Mouse (Mus musculus) heart, embryonic 13.5 days (tissue): ENCODE results near the gene Ahsg. TPM values are rescaled to one million over a fixed set of nuclear protein-coding genes. Genes with fewer than 3 reads are reported as not detected.
"Not testable (repeated sequence)": the region's sequence is repeated elsewhere in the genome, so short reads cannot be mapped to it uniquely, and the experiment has no call there.

ENCODE experiments used
- ATAC-seq: fragments of 200-750 bp; cut with Nextera tagmentation; 2 replicates; pipeline ENCODE4 v1.8.0; 2017; ENCODE audit warnings: moderate TSS enrichment; ENCODE audit not compliant: insufficient number of reproducible peaks, low FRiP score, low TSS enrichment; ENCODE audit errors: extremely low read depth
- H3K27ac ChIP-seq: fragments of 300-500 bp; sonication (generic); replicated peaks from 2 replicates; pipeline ENCODE4 v1.5.1; 2015; ENCODE audit warnings: moderate library complexity, mild to moderate bottlenecking, inconsistent platforms
- H3K27me3 ChIP-seq: fragments of 300-500 bp; sonication (generic); replicated peaks from 2 replicates; pipeline ENCODE4 v1.6.1; 2015; ENCODE audit warnings: mild to moderate bottlenecking, inconsistent platforms
- H3K36me3 ChIP-seq: fragments of 300-500 bp; sonication (generic); 2 replicates; pipeline ENCODE4 v1.6.1; 2015; ENCODE audit warnings: mild to moderate bottlenecking, inconsistent platforms
- H3K4me1 ChIP-seq: fragments of 300-500 bp; sonication (generic); 2 replicates; pipeline ENCODE4 v1.6.1; 2015; ENCODE audit warnings: inconsistent platforms
- H3K4me2 ChIP-seq: fragments of 300-500 bp; sonication (generic); 2 replicates; pipeline ENCODE4 v1.6.1; 2015; ENCODE audit warnings: inconsistent platforms, mild to moderate bottlenecking, moderate library complexity
- H3K4me3 ChIP-seq: fragments of 300-500 bp; sonication (generic); 2 replicates; pipeline ENCODE4 v1.5.1; 2015; ENCODE audit warnings: moderate library complexity, mild to moderate bottlenecking, inconsistent platforms
- H3K9ac ChIP-seq: fragments of 300-500 bp; sonication (generic); 2 replicates; pipeline ENCODE4 v1.6.1; 2015; ENCODE audit warnings: inconsistent platforms, mild to moderate bottlenecking, moderate library complexity
- H3K9me3 ChIP-seq: fragments of 300-500 bp; sonication (generic); 2 replicates; pipeline ENCODE4 v1.6.1; 2016; ENCODE audit warnings: inconsistent platforms
- WGBS: fragments of 180-500 bp; shearing (Covaris S2); methylation state at CpG from one replicate; pipeline ENCODE4 v1.1.7; 2015; ENCODE audit warnings: mixed read lengths; 5-methylcytosine and 5-hydroxymethylcytosine counted together
- polyA plus RNA-seq: library from polyadenylated mRNA; unstranded; fragments of >200 nt; fragmentation: Nextera tagmentation; extraction: Ambion mirVana; gene quantifications from 2 replicates; pipeline ENCODE4 v1.2.1, GENCODE M21; 2015

Ahsg gene
- polyA plus RNA-seq, 1 experiment from 2014 or later: 4.3 TPM

GRCm38 (mm10) chr16:22918664-22919312 is 27.7 kb downstream of the Ahsg start:
- H3K9me3 ChIP-seq: no peaks in the 10 kb centered on the region
- no peak for ATAC-seq
- 74% methylated on average over 15 of the region's 15 CpGs for WGBS
- no peaks in the 10 kb centered on the region for H3K27me3 ChIP-seq
- H3K9ac ChIP-seq: no peak overlapping the region
- no peak overlapping the region for H3K4me2 ChIP-seq
- no peaks in the 10 kb centered on the region for H3K36me3 ChIP-seq
- H3K4me3 ChIP-seq: no peak overlapping the region
- no peak overlapping the region for H3K27ac ChIP-seq
- peaks cover 4% of the 10 kb centered on the region; the same call in 1 of the 2 replicates for H3K4me1 ChIP-seq

- H3K4me3 ChIP-seq: no peak overlapping the region
- no peak overlapping the region for H3K27ac ChIP-seq
- 48% methylated on average over 18 of the region's 18 CpGs for WGBS
- no peaks in the 10 kb centered on the region for H3K36me3 ChIP-seq
- H3K9me3 ChIP-seq: no peaks in the 10 kb centered on the region
- no peak overlapping the region for H3K9ac ChIP-seq
- H3K4me2 ChIP-seq: no peak overlapping the region
- ATAC-seq: no peak
- H3K27me3 ChIP-seq: no peaks in the 10 kb centered on the region
- peaks cover 4% of the 10 kb centered on the region; the same call in 1 of the 2 replicates for H3K4me1 ChIP-seq
Measured at GRCm38 (mm10) chr16:22919971-22920854, 29.1 kb downstream of the Ahsg start.

GRCm38 (mm10) chr16:22921761-22922160 is 30.7 kb downstream of the Ahsg start:
- no peak for ATAC-seq
- WGBS: 88% methylated on average over 5 of the region's 5 CpGs

GRCm38 (mm10) chr16:22922433-22922832 is 31.4 kb downstream of the Ahsg start:
- WGBS: 73% methylated on average over 4 of the region's 4 CpGs
- Histone ChIP-seq H3K4me1 (peaks cover 4% of the 10 kb centered on the region; the same call in 1 of the 2 replicates), H3K36me3 (no peaks in the 10 kb centered on the region), H3K27ac (no peak overlapping the region), H3K4me3 (no peak overlapping the region), H3K27me3 (no peaks in the 10 kb centered on the region), H3K9ac (no peak overlapping the region), H3K9me3 (no peaks in the 10 kb centered on the region), H3K4me2 (no peak overlapping the region)
- no peak for ATAC-seq

More at GRCm38 (mm10) chr16:22921761-22922160, 30.7 kb downstream of the Ahsg start:
- Histone ChIP-seq H3K4me2 (no peak overlapping the region), H3K4me3 (no peak overlapping the region), H3K9me3 (no peaks in the 10 kb centered on the region), H3K27ac (no peak overlapping the region), H3K36me3 (no peaks in the 10 kb centered on the region), H3K4me1 (peaks cover 4% of the 10 kb centered on the region; the same call in 1 of the 2 replicates), H3K27me3 (no peaks in the 10 kb centered on the region), H3K9ac (no peak overlapping the region)

- WGBS: 56% methylated on average over 6 of the region's 6 CpGs
- Histone ChIP-seq H3K36me3 (no peaks in the 10 kb centered on the region), H3K27ac (no peak overlapping the region), H3K9me3 (no peaks in the 10 kb centered on the region), H3K4me1 (no peaks in the 10 kb centered on the region), H3K4me3 (no peak overlapping the region), H3K9ac (no peak overlapping the region), H3K27me3 (no peaks in the 10 kb centered on the region), H3K4me2 (no peak overlapping the region)
- no peak; the same call in 1 of the 2 replicates for ATAC-seq
Measured at GRCm38 (mm10) chr16:22929575-22929974, 38.5 kb downstream of the Ahsg start.

GRCm38 (mm10) chr16:22931431-22932200 is 40.5 kb downstream of the Ahsg start:
- no peaks in the 10 kb centered on the region for H3K27me3 ChIP-seq
- 77% methylated on average over 11 of the region's 11 CpGs for WGBS
- H3K27ac ChIP-seq: no peak overlapping the region
- ATAC-seq: no peak
- no peaks in the 10 kb centered on the region for H3K4me1 ChIP-seq
- no peaks in the 10 kb centered on the region for H3K36me3 ChIP-seq
- no peak overlapping the region for H3K4me3 ChIP-seq
- H3K9ac ChIP-seq: no peak overlapping the region
- no peak overlapping the region for H3K4me2 ChIP-seq
- H3K9me3 ChIP-seq: no peaks in the 10 kb centered on the region

GRCm38 (mm10) chr16:22937631-22938030 is 46.6 kb downstream of the Ahsg start:
- Histone ChIP-seq H3K4me2 (no peak overlapping the region), H3K9me3 (peaks cover 4% of the 10 kb centered on the region; the same call in 1 of the 2 replicates), H3K27ac (no peak overlapping the region), H3K36me3 (no peaks in the 10 kb centered on the region), H3K4me3 (no peak overlapping the region), H3K9ac (no peak overlapping the region), H3K27me3 (no peaks in the 10 kb centered on the region), H3K4me1 (no peaks in the 10 kb centered on the region)
- 80% methylated on average over 12 of the region's 12 CpGs for WGBS
- ATAC-seq: no peak

- WGBS: 74% methylated on average over 2 of the region's 2 CpGs
- Histone ChIP-seq H3K4me3 (no peak overlapping the region), H3K27ac (no peak overlapping the region), H3K36me3 (no peaks in the 10 kb centered on the region), H3K4me2 (no peak overlapping the region), H3K9ac (no peak overlapping the region), H3K4me1 (no peaks in the 10 kb centered on the region), H3K27me3 (no peaks in the 10 kb centered on the region), H3K9me3 (peaks cover 4% of the 10 kb centered on the region; the same call in 1 of the 2 replicates)
- no peak for ATAC-seq
Measured at GRCm38 (mm10) chr16:22938541-22938940, 47.5 kb downstream of the Ahsg start.

- H3K9me3 ChIP-seq: peaks cover 4% of the 10 kb centered on the region; the same call in 1 of the 2 replicates
- no peak for ATAC-seq
- H3K4me1 ChIP-seq: no peaks in the 10 kb centered on the region
- H3K4me3 ChIP-seq: no peak overlapping the region
- no peaks in the 10 kb centered on the region for H3K27me3 ChIP-seq
- no peak overlapping the region for H3K4me2 ChIP-seq
- no peak overlapping the region for H3K9ac ChIP-seq
- 62% methylated on average over 8 of the region's 8 CpGs for WGBS
- H3K36me3 ChIP-seq: no peaks in the 10 kb centered on the region
- H3K27ac ChIP-seq: no peak overlapping the region
Measured at GRCm38 (mm10) chr16:22939120-22939695, 48.1 kb downstream of the Ahsg start.

- H3K36me3 ChIP-seq, H3K4me3 ChIP-seq, H3K9me3 ChIP-seq, H3K4me1 ChIP-seq, H3K27me3 ChIP-seq, H3K27ac ChIP-seq, H3K9ac ChIP-seq, H3K4me2 ChIP-seq, ATAC-seq: not testable (repeated sequence)
Measured at GRCm38 (mm10) chr16:22941825-22942476, 50.9 kb downstream of the Ahsg start.
